Mouse (Mus musculus) heart, adult 2 months (tissue): ENCODE results near the gene Agap1. TPM values are rescaled to one million over a fixed set of nuclear protein-coding genes. Genes with fewer than 3 reads are reported as not detected.

Experiments
- DNase-seq, 2 experiments: peaks; one replicate each; pipeline ENCODE4 v3.0.0; 2021
- H3K27ac ChIP-seq: fragments of 200-600 bp; 2 replicates; pipeline ENCODE4 v1.8.1; 2022
- H3K27me3 ChIP-seq: fragments of 200-500 bp; 2 replicates; pipeline ENCODE4 v1.6.1; 2012; ENCODE audit warnings: mild to moderate bottlenecking, low read length, inconsistent platforms, mixed read lengths; ENCODE audit not compliant: control insufficient read depth, insufficient read depth
- H3K36me3 ChIP-seq: fragments of 200-500 bp; 2 replicates; pipeline ENCODE4 v1.6.1; 2012; ENCODE audit warnings: low read length, inconsistent platforms; ENCODE audit not compliant: control insufficient read depth, insufficient read depth
- H3K4me1 ChIP-seq: fragments of 200-500 bp; 2 replicates; pipeline ENCODE4 v1.6.1; 2011; ENCODE audit warnings: low read length; ENCODE audit not compliant: control insufficient read depth, insufficient read depth
- H3K4me3 ChIP-seq: fragments of 200-600 bp; 2 replicates; pipeline ENCODE4 v1.8.1; 2022
- H3K79me2 ChIP-seq: fragments of 200-500 bp; replicated peaks from 2 replicates; pipeline ENCODE4 v1.6.1; 2012; ENCODE audit warnings: mild to moderate bottlenecking, inconsistent platforms, low read length, moderate library complexity, mixed read lengths; ENCODE audit not compliant: control insufficient read depth, insufficient read depth
- H3K9ac ChIP-seq: fragments of 200-500 bp; 2 replicates; pipeline ENCODE4 v1.6.1; 2012; ENCODE audit warnings: low read depth, mild to moderate bottlenecking, control low read depth, inconsistent platforms, low read length, mixed read lengths
- CTCF ChIP-seq: fragments of 200-600 bp; IDR thresholded peaks from 2 replicates; pipeline ENCODE4 v1.8.1; 2022; ENCODE audit warnings: antibody characterized with exemption, mild to moderate bottlenecking, moderate library complexity
- EP300 ChIP-seq: fragments of 200-500 bp; IDR thresholded peaks from 2 replicates; pipeline ENCODE4 v1.6.1; 2011; ENCODE audit warnings: low read depth, low read length, control low read depth; ENCODE audit not compliant: insufficient read depth
- POLR2A ChIP-seq: fragments of 200-500 bp; IDR thresholded peaks from 2 replicates; pipeline ENCODE4 v1.6.1; 2011; ENCODE audit warnings: mild to moderate bottlenecking, low read depth, low read length, control low read depth; ENCODE audit not compliant: insufficient read depth
- WGBS: fragments of 180-500 bp; shearing (Covaris S2); methylation state at CpG from one replicate; pipeline ENCODE4 v1.1.7; 2018; 5-methylcytosine and 5-hydroxymethylcytosine counted together
- intact Hi-C: fragments of 180-260 bp; cut with DNase I; formaldehyde crosslinking; loops from one replicate; pipeline ENCODE4 v1.15.1; 2025
- polyA plus RNA-seq: library from polyadenylated mRNA; depleted of rRNA; stranded (reverse); fragments of >200 nt; gene quantifications from 2 replicates; pipeline ENCODE4 v1.2.3, GENCODE M21; 2012
- total RNA-seq, 2 experiments: library from RNA; stranded (reverse); gene quantifications; 2 replicates each; pipeline ENCODE4 v1.2.3; 2021

Gene Agap1
- total and polyA plus RNA-seq, 3 experiments: 11.4 to 62.1 (median 59.0) TPM

DNA sequence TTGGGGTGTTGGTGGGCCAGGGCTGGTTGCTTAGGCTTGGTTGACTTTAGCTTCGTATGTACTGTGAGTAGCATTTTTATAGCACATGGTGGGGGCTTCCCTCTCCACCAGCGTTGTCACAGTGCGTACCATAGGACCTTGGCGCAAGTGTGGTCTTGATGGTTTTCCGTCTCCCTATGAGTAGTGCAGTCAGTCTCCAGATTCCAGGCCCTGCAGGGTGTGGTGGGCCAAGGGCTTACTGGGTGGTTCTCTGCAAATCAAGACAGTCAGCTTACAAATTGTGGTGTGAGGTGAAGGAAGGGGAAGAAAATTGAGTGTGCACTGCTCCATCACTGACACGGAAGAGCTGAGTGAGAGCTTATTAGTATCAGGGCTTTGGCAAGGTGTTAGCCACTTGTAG, 32.3 kb downstream of the Agap1 start:
- intact Hi-C loops: no loop called here
- Histone ChIP-seq H3K27ac (no peak overlapping the region), H3K79me2 (peaks cover 2% of the 10 kb centered on the region), H3K27me3 (no peaks in the 10 kb centered on the region), H3K36me3 (no peaks in the 10 kb centered on the region), H3K4me1 (peaks cover 3% of the 10 kb centered on the region; the same call in 1 of the 2 replicates), H3K4me3 (no peak overlapping the region), H3K9ac (no peak overlapping the region)
- no peak for TF ChIP-seq CTCF
- no peak for TF ChIP-seq POLR2A
- no peak for TF ChIP-seq EP300
- DNase-seq: no peak
- WGBS: 97% methylated on average over 6 of the region's 6 CpGs

DNA sequence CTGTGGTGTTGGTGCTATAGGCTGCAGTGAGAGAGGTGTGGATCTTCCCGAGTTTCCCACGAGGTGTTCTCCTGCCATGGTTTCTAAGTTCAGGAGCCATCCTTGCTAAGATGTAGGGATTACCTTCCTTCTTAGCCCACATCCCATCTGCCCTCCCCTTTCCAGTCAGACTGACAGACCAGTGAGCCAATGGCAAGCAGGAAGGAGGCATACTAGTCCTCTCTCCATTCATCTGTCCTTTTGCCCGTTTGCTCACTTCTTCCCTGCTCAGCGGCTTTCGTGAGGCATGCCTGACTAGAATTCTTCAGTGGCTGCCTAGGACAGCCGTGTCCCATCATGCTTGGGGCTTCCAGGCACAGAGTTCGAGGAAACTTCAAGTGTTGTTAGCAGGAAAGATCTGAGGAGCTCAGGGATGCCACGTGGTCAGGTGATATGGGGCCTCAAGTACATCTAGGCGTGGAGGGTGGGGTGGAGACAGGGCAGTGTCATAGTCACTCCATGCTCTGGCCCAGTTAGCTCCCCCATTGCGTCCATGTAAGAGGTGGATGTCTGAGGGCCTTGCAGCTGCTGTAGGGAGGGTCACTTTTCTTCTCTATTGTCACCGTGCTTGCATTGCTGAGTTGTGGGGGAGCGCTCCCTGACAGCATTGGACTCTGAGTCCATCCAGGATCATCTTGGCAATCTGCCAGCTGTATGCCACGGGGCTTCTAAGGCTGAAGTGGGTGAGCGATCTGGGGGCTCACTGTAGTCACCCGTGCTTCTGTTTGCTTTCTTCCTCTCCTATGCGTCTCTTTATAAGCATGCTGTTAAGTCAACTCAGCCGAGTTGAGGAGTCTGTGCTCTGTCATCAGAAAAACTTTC, 34.7 kb downstream of the Agap1 start:
- no peak for DNase-seq
- intact Hi-C loops: no loop called here
- 65% methylated on average over 17 of the region's 17 CpGs for WGBS

DNA sequence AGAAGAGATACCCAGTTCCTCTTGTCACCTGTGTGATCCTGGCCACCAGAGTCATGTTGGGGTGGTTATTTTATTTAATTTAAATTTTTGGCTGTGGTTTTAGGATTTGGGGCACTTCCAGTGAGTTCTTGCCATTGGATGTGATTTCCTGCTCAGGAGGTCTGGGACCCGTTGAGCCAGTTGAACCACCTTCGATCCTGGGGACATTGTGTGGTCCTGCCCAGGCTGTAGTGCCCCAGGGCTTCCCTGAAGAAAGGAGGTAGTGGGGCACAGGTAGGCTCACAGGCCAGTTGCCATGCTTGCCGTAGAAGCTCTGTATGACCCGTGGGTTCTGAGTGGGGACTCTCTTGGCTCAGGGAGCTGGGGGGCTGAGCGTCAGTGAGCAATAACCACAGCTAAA, 38.6 kb downstream of the Agap1 start:
- H3K9ac ChIP-seq: no peak overlapping the region
- peaks cover 3% of the 10 kb centered on the region for H3K79me2 ChIP-seq
- no peaks in the 10 kb centered on the region for H3K36me3 ChIP-seq
- intact Hi-C loops: no loop called here
- WGBS: 90% methylated on average over 5 of the region's 5 CpGs
- no peak for DNase-seq
- no peaks in the 10 kb centered on the region for H3K27me3 ChIP-seq
- H3K4me1 ChIP-seq: peaks cover 2% of the 10 kb centered on the region
- H3K27ac ChIP-seq: no peak overlapping the region
- H3K4me3 ChIP-seq: no peak overlapping the region
- TF ChIP-seq POLR2A (no peak), EP300 (no peak), CTCF (no peak)

More for the DNA sequence above, 34.7 kb downstream of the Agap1 start:
- H3K9ac ChIP-seq: no peak overlapping the region
- peaks cover 1% of the 10 kb centered on the region for H3K4me1 ChIP-seq
- H3K4me3 ChIP-seq: no peak overlapping the region
- H3K79me2 ChIP-seq: peaks cover 2% of the 10 kb centered on the region; the same call in 1 of the 2 replicates
- no peak overlapping the region for H3K27ac ChIP-seq
- no peaks in the 10 kb centered on the region for H3K27me3 ChIP-seq
- TF ChIP-seq POLR2A: no peak
- TF ChIP-seq CTCF: no peak
- TF ChIP-seq EP300: no peak
- no peaks in the 10 kb centered on the region for H3K36me3 ChIP-seq

DNA sequence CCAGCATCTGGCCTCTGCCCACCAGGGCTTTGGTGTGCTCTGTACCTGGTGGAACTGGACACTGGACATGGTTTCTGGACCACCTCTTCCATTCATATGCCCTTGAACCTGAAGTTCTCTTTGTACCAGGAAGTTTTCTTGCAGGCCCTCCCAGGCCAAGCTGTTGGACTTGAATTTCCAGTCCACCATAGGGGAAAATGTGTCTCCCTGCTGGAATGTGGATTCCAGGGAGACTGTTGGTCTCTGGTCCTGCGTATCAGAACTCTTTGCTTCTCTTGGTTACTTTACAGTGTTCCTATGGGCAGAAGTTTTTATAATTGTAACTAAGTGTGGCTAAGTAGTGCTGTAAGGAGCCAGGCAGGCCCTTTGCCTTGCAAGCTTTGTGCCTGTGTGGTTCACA, 40.2 kb downstream of the Agap1 start:
- no peak for TF ChIP-seq POLR2A
- no peak for TF ChIP-seq CTCF
- no peak for TF ChIP-seq EP300
- no peaks in the 10 kb centered on the region for H3K36me3 ChIP-seq
- no peak overlapping the region for H3K4me3 ChIP-seq
- intact Hi-C loops: no loop called here
- H3K27me3 ChIP-seq: no peaks in the 10 kb centered on the region
- 94% methylated on average over 1 of the region's 1 CpGs for WGBS
- no peak overlapping the region for H3K27ac ChIP-seq
- DNase-seq: no peak
- no peak overlapping the region for H3K9ac ChIP-seq
- peaks cover 4% of the 10 kb centered on the region for H3K79me2 ChIP-seq
- peaks cover 5% of the 10 kb centered on the region for H3K4me1 ChIP-seq

DNA sequence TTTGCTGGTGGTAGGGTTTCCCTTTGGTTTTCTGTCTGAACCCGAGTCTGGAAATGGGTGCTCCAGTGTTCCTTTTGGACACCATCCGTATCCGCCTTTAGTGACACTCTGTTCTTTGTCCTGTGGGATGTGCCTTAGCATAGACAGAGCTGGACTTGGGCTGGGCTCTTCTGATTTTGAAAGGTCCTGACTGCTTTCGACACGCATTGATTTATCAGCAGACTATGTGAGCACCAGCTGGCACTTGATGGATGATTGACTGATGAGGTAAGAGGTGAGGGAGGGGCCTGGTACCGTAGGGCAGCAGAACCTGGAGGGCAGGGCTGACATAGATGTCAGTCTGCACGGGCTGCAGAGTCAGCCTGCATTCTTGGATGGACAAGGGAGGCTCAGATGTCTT, 41.6 kb downstream of the Agap1 start:
- Histone ChIP-seq H3K4me3 (no peak overlapping the region), H3K36me3 (no peaks in the 10 kb centered on the region), H3K27ac (no peak overlapping the region), H3K79me2 (peaks cover 5% of the 10 kb centered on the region), H3K4me1 (peaks cover 5% of the 10 kb centered on the region), H3K27me3 (no peaks in the 10 kb centered on the region), H3K9ac (no peak overlapping the region)
- intact Hi-C loops: no loop called here
- no peak for DNase-seq
- TF ChIP-seq EP300 (no peak), CTCF (no peak), POLR2A (no peak)
- WGBS: 67% methylated on average over 7 of the region's 7 CpGs

DNA sequence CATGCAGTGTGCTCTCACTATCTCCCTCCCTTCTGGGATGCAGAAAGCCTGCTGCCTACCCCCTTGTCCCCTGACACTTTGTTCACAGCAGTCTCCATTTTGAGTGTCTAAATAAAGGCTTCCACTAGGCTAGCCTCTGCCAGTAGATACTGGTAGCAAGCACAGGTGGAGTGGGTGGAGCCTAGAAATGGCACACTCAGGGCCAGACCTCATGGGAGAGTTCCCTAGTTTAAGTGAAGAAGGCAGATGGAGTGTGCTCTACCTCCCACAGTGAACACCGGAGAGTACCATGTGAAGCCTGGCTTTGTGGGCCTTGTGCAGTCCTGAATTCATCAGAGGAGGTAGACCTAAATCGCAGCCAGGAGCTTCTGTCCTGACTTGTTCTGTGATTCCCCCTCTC, 46.3 kb downstream of the Agap1 start:
- intact Hi-C loops: no loop called here
- WGBS: 94% methylated on average over 2 of the region's 2 CpGs
- H3K9ac ChIP-seq: no peak overlapping the region
- DNase-seq: no peak
- no peak for TF ChIP-seq EP300
- TF ChIP-seq POLR2A: no peak
- no peak for TF ChIP-seq CTCF
- no peak overlapping the region for H3K27ac ChIP-seq
- H3K36me3 ChIP-seq: no peaks in the 10 kb centered on the region
- peaks cover 3% of the 10 kb centered on the region; the same call in 1 of the 2 replicates for H3K4me1 ChIP-seq
- no peak overlapping the region for H3K4me3 ChIP-seq
- no peaks in the 10 kb centered on the region for H3K27me3 ChIP-seq
- H3K79me2 ChIP-seq: peaks cover 5% of the 10 kb centered on the region
